Mouse (Mus musculus) bone marrow macrophage, adult 2 months (primary cell): ENCODE measurements around the gene Esr1.

Experiments used
- CTCF ChIP-seq: IDR thresholded peaks from 2 replicates; pipeline ENCODE4 v1.5.1; 2012; ENCODE audit warnings: low read depth, mild to moderate bottlenecking, low read length, moderate library complexity
- POLR2A ChIP-seq: IDR thresholded peaks from 2 replicates; pipeline ENCODE4 v1.6.1; 2012; ENCODE audit warnings: mild to moderate bottlenecking, low read depth, low read length, borderline replicate concordance

DNA sequence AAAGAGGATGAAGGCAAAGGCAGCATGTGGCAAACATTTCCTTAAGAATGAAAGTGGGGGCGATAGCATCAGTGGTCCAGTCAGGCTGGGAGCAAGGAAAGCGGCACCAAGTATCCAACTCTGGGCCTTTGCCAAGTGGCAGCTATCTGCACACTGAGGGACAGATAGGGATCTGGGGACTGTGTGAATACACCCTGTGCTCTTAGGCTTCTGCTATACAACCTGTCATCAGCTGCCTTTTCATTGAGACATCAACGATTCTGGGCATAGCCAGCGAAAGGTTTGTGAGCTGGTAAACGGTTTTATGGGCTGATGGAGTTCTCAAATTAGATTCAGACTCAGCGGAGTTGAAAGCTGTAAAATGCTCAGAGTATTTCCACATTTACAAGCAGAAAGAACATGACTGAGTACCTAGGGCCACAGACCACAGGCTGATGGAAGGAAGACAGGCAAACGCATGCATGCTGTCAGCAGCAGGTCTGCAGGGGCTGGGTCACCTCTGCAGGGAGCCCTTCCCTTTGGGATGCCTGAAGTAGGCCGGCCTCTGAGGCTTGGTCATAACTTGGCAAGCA, 397.5 kb downstream of the Esr1 start:
- TF ChIP-seq POLR2A (no peak), CTCF (no peak)
